Mouse (Mus musculus) myocyte (in vitro differentiated cells): ENCODE measurements around the gene Pbx1. TPM values are rescaled to one million over a fixed set of nuclear protein-coding genes. Genes with fewer than 3 reads are reported as not detected.

Experiments used
- H3K27me3 ChIP-seq: one replicate; pipeline ENCODE4 v1.6.1; 2011; ENCODE audit not compliant: control insufficient read depth, insufficient read depth, insufficient read length
- H3K36me3 ChIP-seq: one replicate; pipeline ENCODE4 v1.6.1; 2011; ENCODE audit not compliant: control insufficient read depth, insufficient read depth
- H3K4me2 ChIP-seq: one replicate; pipeline ENCODE4 v1.6.1; 2011; ENCODE audit warnings: low read depth, control low read depth
- H3K4me3 ChIP-seq: one replicate; pipeline ENCODE4 v1.5.1; 2011; ENCODE audit warnings: mild to moderate bottlenecking, control low read depth, moderate library complexity
- H3K79me2 ChIP-seq: one replicate; pipeline ENCODE4 v1.6.1; 2011; ENCODE audit not compliant: control insufficient read depth, insufficient read depth
- H3ac ChIP-seq: one replicate; pipeline ENCODE4 v1.6.1; 2011; ENCODE audit not compliant: control insufficient read depth, insufficient read length
- CEBPB ChIP-seq: IDR thresholded peaks from 2 replicates; pipeline ENCODE4 v1.6.1; 2011; ENCODE audit warnings: mild to moderate bottlenecking, moderate library complexity; ENCODE audit not compliant: poor library complexity, insufficient read depth, severe bottlenecking
- E2F4 ChIP-seq: IDR thresholded peaks from one replicate; pipeline ENCODE4 v1.6.1; 2011; ENCODE audit warnings: mild to moderate bottlenecking, control low read depth, moderate library complexity; ENCODE audit not compliant: insufficient read depth
- MAX ChIP-seq: IDR thresholded peaks from one replicate; pipeline ENCODE4 v1.6.1; 2011; ENCODE audit warnings: low read depth, mild to moderate bottlenecking, control low read depth
- MYOD1 ChIP-seq, 3 experiments: IDR thresholded peaks; one replicate each; pipeline ENCODE4 v1.6.1; 2011; ENCODE audit warnings: control low read depth in 2 of 3, low read depth in 2 of 3, mild to moderate bottlenecking in 2 of 3, moderate library complexity in 1 of 3; ENCODE audit not compliant: insufficient read length in 2 of 3, control insufficient read depth in 1 of 3
- MYOG ChIP-seq, 3 experiments: IDR thresholded peaks; one replicate each; pipeline ENCODE4 v1.6.1; 2011; ENCODE audit warnings: control low read depth in 2 of 3, low read depth in 2 of 3, mild to moderate bottlenecking in 2 of 3; ENCODE audit not compliant: insufficient read length in 2 of 3, control insufficient read depth in 1 of 3, insufficient read depth in 1 of 3
- POLR2A ChIP-seq: IDR thresholded peaks from one replicate; pipeline ENCODE4 v1.6.1; 2011; ENCODE audit warnings: low read depth, mild to moderate bottlenecking, control low read depth, moderate library complexity; ENCODE audit not compliant: insufficient read length
- POLR2AphosphoS2 ChIP-seq: IDR thresholded peaks from one replicate; pipeline ENCODE4 v1.6.1; 2011; ENCODE audit warnings: low read depth, control low read depth; ENCODE audit not compliant: insufficient read length
- REST ChIP-seq: IDR thresholded peaks from one replicate; pipeline ENCODE4 v1.6.1; 2011; ENCODE audit warnings: mild to moderate bottlenecking, control low read depth, moderate library complexity; ENCODE audit not compliant: insufficient read depth, insufficient read length
- SRF ChIP-seq: IDR thresholded peaks from one replicate; pipeline ENCODE4 v1.6.1; 2011; ENCODE audit warnings: low read depth; ENCODE audit not compliant: control insufficient read depth, insufficient read length
- TCF12 ChIP-seq: IDR thresholded peaks from one replicate; pipeline ENCODE4 v1.6.1; 2011; ENCODE audit warnings: mild to moderate bottlenecking, control low read depth; ENCODE audit not compliant: poor library complexity, insufficient read depth, severe bottlenecking
- TCF3 ChIP-seq: IDR thresholded peaks from one replicate; pipeline ENCODE4 v1.6.1; 2011; ENCODE audit warnings: low read depth, control low read depth; ENCODE audit not compliant: insufficient read length
- USF1 ChIP-seq: IDR thresholded peaks from one replicate; pipeline ENCODE4 v1.6.1; 2011; ENCODE audit warnings: low read depth, mild to moderate bottlenecking, control low read depth, moderate library complexity
- polyA plus RNA-seq: library from polyadenylated mRNA; unstranded; fragments of >200 nt; fragmentation: generic; extraction: Trizol; gene quantifications from one replicate; pipeline ENCODE4 v1.2.1, GENCODE M21; 2012; ENCODE audit warnings: missing spikeins

Gene Pbx1
- polyA plus RNA-seq, 1 experiment = 11.4 TPM

GRCm38 (mm10) chr1:168258856-168259255 lies 173.2 kb downstream of the Pbx1 start:
- no peaks in the 10 kb centered on the region for H3K27me3 ChIP-seq
- TF ChIP-seq E2F4 = no peak
- no peak for TF ChIP-seq SRF
- TF ChIP-seq POLR2AphosphoS2 = no peak
- TF ChIP-seq MAX = no peak
- no peak for TF ChIP-seq POLR2A
- TF ChIP-seq MYOG (IDR thresholded peaks at IDR 0.05; ENCODE audit: control insufficient read depth in 1 of 3, insufficient read depth in 1 of 3, insufficient read length in 2 of 3, low read depth in 2 of 3) = no peak
- no peak for TF ChIP-seq MYOD1 (IDR thresholded peaks at IDR 0.05; ENCODE audit: control insufficient read depth in 1 of 3, insufficient read length in 2 of 3, low read depth in 2 of 3)
- no peak for TF ChIP-seq TCF12
- no peak for TF ChIP-seq TCF3
- TF ChIP-seq CEBPB = no peak
- TF ChIP-seq REST = no peak
- TF ChIP-seq USF1 = no peak
- no peaks in the 10 kb centered on the region for H3K36me3 ChIP-seq
- no peak overlapping the region for H3K4me3 ChIP-seq
- H3K79me2 ChIP-seq = peaks cover 3% of the 10 kb centered on the region
- H3K4me2 ChIP-seq = no peak overlapping the region
- no peak overlapping the region for H3ac ChIP-seq

DNA sequence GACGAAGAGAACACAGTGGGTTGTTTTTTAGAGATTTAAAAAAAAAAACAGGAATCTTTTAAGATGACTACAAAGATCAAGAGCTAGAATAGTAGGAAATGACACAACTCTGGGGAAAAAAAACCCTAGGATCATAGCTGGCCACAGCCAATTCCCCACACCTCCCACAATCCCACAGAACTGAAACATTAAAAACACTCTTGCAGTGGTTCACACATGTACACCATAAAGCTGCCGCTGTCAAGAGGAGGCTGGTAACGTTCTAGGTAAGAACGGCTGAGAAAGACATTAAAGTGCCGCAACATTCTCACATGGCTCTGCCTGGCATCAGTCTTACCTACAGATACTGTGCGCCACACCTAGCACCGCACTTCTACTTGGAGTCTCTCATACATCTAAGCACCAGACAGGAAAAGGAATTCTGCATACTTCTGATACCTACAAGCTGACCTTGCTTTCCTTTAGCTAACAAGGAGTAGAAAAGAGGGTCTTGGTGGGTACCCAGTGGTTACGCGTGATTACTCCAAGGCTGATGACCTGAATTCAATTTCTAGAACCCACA lies 176.6 kb downstream of the Pbx1 start:
- H3K79me2 ChIP-seq = peaks cover 3% of the 10 kb centered on the region
- TF ChIP-seq MYOD1 (IDR thresholded peaks at IDR 0.05; ENCODE audit: control insufficient read depth in 1 of 3, insufficient read length in 2 of 3, low read depth in 2 of 3) (no peak), POLR2A (no peak), TCF3 (no peak), CEBPB (no peak), E2F4 (no peak)
- H3K4me2 ChIP-seq = no peak overlapping the region
- no peak overlapping the region for H3ac ChIP-seq
- H3K4me3 ChIP-seq = no peak overlapping the region
- H3K36me3 ChIP-seq = no peaks in the 10 kb centered on the region
- no peaks in the 10 kb centered on the region for H3K27me3 ChIP-seq

DNA sequence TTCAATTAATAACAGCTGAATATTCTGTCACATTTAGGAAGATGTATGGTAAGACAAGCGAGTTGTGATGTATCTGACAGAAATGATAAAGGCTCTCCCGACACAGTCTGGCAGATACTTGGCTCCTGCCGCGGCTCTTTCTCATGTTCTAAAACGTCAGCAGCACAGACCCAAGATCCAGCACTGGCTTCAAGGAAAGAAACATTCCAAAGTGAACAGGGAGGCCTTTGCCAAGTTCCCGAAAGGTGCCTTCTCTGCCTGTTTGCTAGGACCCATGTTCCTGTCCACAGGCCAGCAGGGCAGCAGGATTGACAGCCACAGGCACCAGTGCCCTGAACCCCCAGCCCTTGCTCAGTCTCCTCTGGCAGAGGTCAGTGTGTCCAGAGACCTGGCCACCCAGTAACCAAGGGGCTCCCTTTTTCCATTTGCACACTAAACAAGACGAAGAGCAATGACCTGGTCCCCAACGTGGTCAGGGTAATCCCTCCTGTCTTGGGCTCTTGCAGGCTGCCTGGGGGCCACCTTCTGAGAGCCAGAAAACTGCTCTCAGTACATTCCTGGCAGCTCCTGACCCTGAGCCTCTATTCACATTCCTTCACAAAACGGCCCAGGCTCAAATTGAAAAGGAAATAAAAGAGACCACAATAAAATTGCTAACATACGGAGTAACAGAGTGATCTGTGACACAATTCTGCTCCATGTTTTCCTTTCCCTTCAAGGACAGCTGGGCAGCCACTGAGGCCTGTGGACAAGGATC lies 184.9 kb downstream of the Pbx1 start:
- Histone ChIP-seq H3K4me2 (no peak overlapping the region), H3K27me3 (no peaks in the 10 kb centered on the region), H3K79me2 (peaks cover 5% of the 10 kb centered on the region), H3ac (no peak overlapping the region), H3K4me3 (no peak overlapping the region), H3K36me3 (no peaks in the 10 kb centered on the region)
- no peak for TF ChIP-seq USF1
- no peak for TF ChIP-seq MYOD1 (IDR thresholded peaks at IDR 0.05; ENCODE audit: control insufficient read depth in 1 of 3, insufficient read length in 2 of 3, low read depth in 2 of 3)
- no peak for TF ChIP-seq E2F4
- no peak for TF ChIP-seq SRF
- no peak for TF ChIP-seq TCF3
- TF ChIP-seq POLR2A = no peak

DNA sequence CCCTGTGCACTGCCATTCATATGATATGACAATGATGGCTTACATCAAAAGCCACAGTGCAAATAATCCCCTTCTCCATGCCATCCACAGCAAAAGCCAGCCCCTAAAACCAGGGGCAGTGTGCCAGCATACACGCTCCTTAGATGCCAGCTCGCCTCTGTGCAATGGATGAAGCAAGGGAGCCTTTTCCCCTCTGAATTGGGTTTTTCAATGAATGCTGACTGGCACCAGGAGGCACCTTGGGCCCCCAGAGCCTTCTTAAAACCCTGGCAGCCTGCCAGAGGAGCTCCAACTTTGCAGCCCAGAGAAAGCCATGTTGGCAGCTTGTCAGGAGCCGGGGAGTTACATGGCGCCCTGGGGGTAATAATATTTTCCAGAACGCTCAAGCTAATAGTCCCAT lies 186.5 kb downstream of the Pbx1 start:
- Histone ChIP-seq H3K27me3 (no peaks in the 10 kb centered on the region), H3K79me2 (peaks cover 5% of the 10 kb centered on the region), H3K4me3 (no peak overlapping the region), H3K4me2 (no peak overlapping the region), H3ac (no peak overlapping the region), H3K36me3 (no peaks in the 10 kb centered on the region)
- TF ChIP-seq USF1 = no peak
- no peak for TF ChIP-seq TCF12
- TF ChIP-seq MYOD1 (IDR thresholded peaks at IDR 0.05; ENCODE audit: control insufficient read depth in 1 of 3, insufficient read length in 2 of 3, low read depth in 2 of 3) = no peak
- TF ChIP-seq SRF = no peak
- no peak for TF ChIP-seq CEBPB
- TF ChIP-seq POLR2A = no peak
- TF ChIP-seq MAX = no peak
- no peak for TF ChIP-seq TCF3
- no peak for TF ChIP-seq MYOG (IDR thresholded peaks at IDR 0.05; ENCODE audit: control insufficient read depth in 1 of 3, insufficient read depth in 1 of 3, insufficient read length in 2 of 3, low read depth in 2 of 3)

GRCm38 (mm10) chr1:168243759-168244158 lies 188.3 kb downstream of the Pbx1 start:
- TF ChIP-seq POLR2A (no peak), REST (no peak), MYOG (IDR thresholded peaks at IDR 0.05; ENCODE audit: control insufficient read depth in 1 of 3, insufficient read depth in 1 of 3, insufficient read length in 2 of 3, low read depth in 2 of 3) (no peak), CEBPB (no peak), E2F4 (no peak), MAX (no peak), MYOD1 (IDR thresholded peaks at IDR 0.05; ENCODE audit: control insufficient read depth in 1 of 3, insufficient read length in 2 of 3, low read depth in 2 of 3) (no peak)
- Histone ChIP-seq H3K27me3 (no peaks in the 10 kb centered on the region), H3K4me3 (no peak overlapping the region), H3ac (no peak overlapping the region), H3K79me2 (no peaks in the 10 kb centered on the region), H3K4me2 (no peak overlapping the region), H3K36me3 (no peaks in the 10 kb centered on the region)
